Mouse (Mus musculus) layer of hippocampus, adult 8-10 months (tissue): ENCODE measurements at regions not wholly inside any gene's neighbourhood (a gene's known extent, or its start where the extent isn't known, plus 50 kb on each side); places are given as distances from the start of the nearest gene placed in this dataset.

ENCODE experiments used
- DNase-seq, 2 experiments: peaks; one replicate each; pipeline ENCODE4 v3.0.0; 2022; ENCODE audit warnings: low spot score in 2 of 2

DNA sequence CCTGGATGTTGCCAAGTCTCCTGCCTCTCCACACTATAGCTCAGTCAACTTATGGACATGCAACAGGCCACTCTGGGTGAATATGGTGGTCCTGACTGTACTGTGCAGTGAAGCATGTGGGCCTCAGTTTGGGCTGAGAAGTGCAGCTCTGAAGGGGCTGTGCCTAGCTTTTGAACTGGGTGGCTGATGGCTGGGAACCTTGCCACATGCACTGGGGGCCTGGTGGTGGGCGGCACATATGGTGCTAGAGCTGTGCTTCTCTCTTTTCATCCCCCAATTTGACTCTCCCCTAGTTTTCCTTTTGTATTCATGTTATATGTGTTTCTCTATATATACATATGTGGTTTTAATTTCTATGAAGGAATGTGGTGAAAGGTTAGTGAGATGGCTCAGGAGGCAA, 2144.2 kb upstream of the Lrrc6 start:
- DNase-seq = peak; percentile 19 to 56

DNA sequence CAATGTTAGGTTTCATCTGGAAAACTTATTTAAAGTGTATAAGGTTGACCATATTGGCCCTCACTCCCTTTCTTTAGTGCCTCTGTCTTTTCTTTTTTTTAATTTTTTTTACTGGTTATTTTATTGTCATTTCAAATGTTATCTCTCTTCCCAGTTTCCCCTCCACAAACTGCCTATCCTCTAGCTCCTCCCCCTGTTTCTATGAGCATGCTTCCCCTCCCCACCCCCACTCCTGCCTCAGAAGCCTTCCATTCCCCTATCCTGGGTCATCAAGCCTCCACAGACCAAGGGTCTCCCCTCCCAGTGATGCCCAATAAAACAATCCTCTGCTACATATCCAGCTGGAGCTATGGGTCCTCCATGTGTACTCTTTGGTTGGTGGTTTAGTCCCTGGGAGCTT, 2134.9 kb upstream of the Lrrc6 start:
- no peak for DNase-seq

DNA sequence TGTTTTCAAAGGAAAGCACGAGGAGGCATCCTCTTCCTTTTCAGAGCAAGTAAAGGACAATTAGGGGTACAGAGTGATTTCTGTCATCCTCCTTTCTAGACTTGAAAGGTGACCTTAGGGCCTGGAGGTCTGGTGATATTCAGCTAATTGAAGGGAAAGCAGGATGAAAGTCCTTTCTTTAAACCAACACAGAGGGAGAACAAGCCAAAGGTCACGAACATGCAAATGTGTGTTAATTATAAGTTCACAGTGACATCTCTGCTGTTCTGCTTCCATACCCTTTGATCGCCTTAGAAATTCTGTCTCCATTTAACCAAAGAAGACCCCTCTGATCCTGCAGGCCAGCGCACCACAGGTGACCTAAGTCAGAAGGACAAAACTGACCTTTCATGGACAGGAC, 2126.3 kb upstream of the Lrrc6 start:
- DNase-seq = no peak

GRCm38 (mm10) chr15:68624831-68625230, 2124.1 kb upstream of the Lrrc6 start:
- DNase-seq = peak; percentile 13 to 18

DNA sequence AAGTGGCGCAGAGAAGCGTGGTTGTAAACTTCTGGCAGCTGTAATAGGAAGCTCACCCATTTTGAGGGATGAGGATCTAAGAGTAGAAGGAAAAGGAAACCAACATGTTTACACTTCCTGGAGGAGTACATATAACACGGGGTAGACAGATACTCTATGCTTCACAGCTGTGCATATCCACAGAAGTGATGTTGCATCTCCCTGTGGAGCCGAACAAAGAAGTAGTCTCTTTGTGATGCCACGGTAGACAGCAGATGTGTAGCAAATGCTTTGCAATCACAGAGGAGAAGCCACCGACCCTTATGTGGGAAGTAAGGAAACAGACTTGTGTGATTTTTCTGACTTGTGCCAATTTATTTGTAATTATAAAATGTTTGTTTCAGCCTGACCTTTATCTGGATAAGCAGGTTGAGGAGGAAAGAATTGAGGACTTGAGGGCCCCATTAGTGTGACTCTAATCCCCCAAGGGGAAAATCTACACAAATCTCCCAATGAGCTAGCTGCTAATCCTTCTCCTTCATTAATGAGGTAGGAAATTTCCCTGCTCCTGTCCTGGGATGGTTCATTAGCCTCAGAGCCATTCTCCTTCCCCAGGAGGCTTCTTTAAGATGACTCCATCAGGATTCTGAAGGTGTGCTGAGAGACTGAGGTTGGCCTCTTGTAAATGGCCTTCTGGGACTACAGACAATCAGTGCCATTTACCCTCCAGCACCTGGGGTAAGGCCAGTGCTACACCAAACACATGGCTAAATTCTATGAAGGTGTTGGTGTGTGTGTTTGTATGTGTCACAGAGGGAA, 2119.9 kb upstream of the Lrrc6 start:
- DNase-seq = no peak

DNA sequence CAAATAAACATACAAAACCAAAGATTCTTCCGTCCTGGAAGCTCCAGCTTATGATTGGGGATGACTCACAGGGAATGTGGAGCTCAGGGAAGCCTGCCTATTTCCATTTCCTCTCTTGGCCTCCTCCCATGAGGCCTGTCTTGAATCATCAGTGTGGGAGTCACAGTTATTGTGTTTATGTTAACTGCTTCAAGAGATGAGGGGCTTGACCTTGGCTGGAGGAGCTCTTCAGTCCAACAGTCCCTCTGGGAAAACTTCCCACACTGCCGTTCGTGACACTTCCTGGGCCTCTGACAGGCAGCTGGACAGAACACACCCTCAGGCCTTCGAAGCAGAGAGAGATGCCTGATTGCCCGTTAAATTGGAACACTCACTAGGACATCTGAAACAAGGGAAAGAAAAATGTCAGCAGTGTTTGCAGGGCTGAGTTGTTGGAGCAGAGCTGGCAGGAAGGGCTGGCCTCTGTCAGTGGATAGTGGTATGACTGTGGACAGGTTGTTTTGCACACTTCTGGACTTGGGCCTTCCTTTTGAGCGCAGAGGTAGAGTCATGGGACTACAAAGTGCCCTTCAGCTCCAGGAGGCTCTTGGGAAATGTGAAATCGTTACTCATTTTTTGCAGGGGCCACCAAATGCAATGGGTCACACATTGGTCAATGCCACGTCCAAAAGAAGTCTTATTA, 2105.5 kb upstream of the Lrrc6 start:
- peak; percentile 10 to 15 for DNase-seq

DNA sequence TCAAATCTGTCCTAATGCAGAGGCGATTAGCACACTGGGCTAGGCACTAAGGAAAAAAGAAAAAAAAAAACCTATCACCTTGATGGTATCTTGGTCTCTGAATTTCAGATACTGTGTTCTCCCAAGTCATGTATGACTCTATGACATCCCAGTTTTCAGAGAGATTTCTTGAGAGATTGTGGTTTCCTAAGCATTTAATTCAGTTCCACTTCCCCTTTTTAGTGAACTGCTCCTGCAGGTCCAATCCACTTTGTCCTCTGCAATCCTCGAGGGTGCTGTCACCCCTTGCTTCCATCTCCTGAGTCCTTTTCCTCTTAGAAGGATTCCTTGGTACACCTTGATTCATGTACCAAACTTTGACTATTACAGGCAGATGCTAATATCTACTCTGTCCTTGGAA, 2104.8 kb upstream of the Lrrc6 start:
- no peak for DNase-seq

- DNase-seq = no peak
Observed at GRCm38 (mm10) chr15:68582177-68582576, 2081.5 kb upstream of the Lrrc6 start.

DNA sequence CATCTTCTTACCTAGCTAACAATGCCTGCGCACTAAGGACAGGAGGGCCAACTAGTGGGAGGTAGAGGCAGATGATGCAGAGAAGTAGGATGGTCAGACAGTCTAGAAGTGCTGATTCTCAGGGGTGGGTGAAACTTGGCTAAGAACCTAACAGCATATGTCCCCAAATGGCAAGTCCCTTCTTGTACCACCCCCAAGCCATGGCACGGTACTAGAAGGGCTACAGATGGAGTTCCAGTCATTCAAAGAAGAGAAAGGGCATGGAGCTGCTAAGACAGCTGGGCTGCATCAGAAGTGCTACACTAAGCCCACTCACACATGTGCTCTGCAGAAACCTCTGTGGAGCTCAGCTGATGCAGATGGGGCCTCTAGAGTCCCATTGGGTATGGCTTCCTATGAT, 2078.8 kb upstream of the Lrrc6 start:
- peak; percentile 44 to 72 for DNase-seq

DNA sequence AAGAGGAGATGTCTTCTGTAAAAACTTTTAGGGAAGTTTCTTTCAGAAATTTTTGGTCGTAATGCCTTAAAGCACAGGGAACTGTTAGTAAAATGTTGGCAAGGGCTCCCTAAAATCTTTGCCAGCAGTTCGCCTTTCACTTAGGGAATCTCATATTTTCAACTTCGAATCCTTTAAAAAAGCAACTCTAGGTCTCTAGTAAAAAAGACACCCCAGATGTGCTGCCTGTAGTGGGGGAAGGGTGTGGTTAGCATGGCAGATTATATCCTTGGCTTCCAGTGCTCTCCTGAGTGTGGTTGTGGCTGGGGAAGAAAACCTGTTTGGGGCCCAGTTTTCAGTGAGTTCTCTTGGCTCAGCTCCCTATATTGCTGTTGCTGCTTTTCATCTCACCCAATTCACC, 2059.9 kb upstream of the Lrrc6 start:
- DNase-seq = peak; percentile 10 to 17

DNA sequence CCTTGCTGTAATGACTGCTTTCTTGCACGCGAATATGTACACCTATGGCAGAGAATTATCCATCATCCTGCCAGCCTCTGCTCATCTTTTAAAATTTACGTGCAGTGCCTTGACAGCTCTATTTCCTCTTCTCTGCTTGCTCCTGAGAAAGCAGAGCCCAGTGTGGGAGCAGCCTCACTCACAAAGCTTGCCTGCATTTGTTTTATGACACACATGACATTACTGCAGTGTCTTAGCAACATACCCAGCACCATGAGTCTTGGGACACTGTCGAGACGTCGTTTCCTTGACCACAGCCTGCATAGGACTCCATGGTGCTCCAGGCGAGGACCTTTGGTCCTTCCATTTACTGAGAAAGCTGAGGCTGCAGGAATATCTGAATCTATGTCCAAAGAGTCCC, 2055.4 kb upstream of the Lrrc6 start:
- DNase-seq = no peak

- no peak for DNase-seq
Observed at GRCm38 (mm10) chr15:68536055-68536325, 2035.3 kb upstream of the Lrrc6 start.

DNA sequence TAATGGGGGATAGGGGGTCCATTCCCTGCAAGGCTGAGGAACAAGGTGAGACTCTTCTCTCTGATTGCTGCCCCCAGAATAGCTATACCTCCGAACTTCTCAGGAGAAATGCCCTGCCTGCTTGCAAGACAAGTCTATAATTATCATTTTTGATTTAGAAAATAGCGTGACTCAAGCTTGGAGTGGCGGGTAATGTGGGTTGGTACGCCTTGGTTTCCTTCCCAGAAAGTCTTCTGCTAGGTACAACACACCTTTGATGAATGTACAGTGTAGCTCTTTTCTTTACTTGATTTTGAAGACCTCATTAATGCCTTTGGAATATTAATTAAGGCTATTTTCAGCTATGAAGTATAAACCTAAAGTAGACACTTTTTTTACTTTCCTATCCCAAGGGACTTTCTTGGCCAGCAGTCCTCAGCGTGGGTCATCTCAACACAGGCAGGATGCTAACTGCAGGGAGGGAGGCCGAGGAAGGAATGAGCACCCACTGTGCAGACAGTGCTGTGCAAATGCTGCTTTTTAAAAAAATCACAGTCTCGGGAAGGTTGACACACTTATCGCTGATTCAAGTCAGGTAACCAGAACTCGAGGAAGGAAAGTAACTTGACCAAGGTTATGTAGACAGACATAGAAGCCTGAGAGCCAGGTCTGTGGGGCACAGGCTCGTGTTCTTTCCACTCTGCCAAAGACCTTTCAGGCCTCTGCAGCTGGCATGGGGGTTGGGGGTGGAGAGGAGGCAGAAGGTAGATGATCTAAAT, 2034.8 kb upstream of the Lrrc6 start:
- no peak for DNase-seq

GRCm38 (mm10) chr15:68520759-68521158, 2020.0 kb upstream of the Lrrc6 start:
- DNase-seq = peak in 1 of 2 experiments; percentile 20

DNA sequence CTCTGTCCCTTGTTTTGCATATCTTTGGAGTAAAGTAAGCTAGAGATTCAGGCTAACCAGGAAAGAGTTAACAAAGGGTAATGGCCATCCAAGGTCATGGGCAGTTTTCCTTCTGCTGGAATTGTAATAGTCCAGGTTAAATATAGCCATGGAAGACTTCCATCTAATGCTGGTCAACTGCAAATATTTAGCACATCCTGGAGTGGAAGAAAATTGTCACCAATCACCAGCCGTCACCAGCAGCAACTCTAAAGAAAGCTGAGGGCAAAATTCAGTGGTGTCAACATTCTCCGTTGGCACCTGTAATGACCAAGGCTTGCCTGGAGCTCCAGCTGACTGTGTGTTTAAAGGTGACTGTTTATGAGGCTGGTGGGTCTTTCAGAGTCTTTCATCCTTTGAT, 2011.7 kb upstream of the Lrrc6 start:
- DNase-seq = no peak

GRCm38 (mm10) chr15:68508190-68508589, 2007.5 kb upstream of the Lrrc6 start:
- no peak for DNase-seq

DNA sequence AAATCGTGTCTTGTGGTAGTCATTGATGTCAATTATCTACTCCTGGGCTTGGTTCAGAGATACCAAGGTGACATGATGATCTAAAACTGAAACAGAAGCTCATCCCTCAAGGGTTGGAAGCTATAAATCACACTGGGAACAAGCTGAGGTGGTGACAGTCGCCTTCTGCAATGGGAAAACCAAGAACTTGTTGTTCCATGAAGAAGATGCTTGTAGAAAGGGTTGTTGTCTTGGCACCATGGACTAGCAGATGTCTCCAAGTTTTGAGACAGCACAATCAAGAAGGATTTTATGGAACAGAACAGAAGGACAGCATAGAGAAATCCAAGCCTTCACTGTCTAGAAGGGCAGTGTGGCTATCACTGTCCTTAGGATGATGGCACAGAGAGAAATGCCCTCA, 2005.4 kb upstream of the Lrrc6 start:
- no peak for DNase-seq

DNA sequence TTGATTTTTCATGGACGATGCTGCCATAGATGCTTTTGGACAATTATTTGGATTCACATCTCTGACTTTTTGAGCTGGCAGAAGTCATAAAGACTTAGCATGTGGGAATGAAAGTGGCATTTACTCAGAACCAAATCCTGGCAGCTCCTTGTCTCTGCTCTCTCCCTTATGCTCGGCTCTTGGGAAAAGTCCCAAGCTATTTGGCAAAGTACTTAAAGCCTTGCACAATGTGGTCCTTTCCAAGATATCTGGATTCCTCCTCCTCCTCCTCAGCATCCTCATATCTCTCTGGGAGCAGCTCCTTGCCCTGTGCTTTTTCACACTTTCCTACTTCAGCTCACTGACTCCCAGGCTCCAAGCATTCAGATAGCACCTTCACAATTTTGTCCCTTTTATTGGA, 1995.7 kb upstream of the Lrrc6 start:
- DNase-seq = peak; percentile 29 to 40

DNA sequence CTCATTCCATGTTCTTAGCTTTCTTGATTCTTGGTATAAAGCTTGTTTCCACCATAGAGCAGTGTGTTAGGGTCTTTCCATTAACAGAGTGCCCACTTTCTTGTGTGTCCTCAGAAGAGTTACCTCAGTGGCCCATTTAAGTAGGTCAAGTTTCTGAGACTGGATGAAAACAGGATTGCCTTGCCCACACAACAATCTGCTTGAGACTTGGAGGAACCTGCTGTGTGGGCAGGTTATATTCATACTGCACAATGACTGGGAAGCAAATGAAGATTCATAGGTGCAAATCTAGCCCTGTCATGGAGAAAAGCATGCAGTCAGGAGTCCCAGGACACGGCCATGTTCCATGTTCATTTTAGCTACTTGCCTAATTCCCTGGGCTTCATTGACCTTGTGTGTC, 1984.1 kb upstream of the Lrrc6 start:
- DNase-seq = no peak

- DNase-seq = no peak
Observed at GRCm38 (mm10) chr15:68477745-68478144, 1977.0 kb upstream of the Lrrc6 start.

DNA sequence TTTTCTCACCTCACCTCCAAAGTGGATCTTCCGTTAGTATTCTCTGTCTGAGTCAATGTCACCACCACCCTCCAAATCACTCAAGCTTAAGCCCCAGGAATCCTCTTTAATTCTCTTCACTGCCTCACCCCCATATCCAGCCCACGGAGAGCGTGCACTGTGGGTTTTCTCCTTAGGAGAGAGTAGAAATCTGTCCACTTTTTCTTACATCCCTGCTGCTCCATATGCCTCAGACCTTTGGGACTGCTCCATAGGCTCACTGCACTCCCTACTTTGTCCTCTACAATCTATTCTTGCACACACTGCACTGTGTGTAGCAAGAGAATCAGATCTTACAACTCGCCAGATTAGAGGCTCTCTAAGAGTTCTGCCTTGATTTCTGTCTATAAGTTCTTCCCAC, 1971.2 kb upstream of the Lrrc6 start:
- no peak for DNase-seq

GRCm38 (mm10) chr15:68462851-68463250, 1962.1 kb upstream of the Lrrc6 start:
- no peak for DNase-seq

GRCm38 (mm10) chr15:68457239-68457638, 1956.5 kb upstream of the Lrrc6 start:
- DNase-seq = no peak
